ENCODE assay signal across 25 mouse cellular contexts in the genomic region with DNA sequence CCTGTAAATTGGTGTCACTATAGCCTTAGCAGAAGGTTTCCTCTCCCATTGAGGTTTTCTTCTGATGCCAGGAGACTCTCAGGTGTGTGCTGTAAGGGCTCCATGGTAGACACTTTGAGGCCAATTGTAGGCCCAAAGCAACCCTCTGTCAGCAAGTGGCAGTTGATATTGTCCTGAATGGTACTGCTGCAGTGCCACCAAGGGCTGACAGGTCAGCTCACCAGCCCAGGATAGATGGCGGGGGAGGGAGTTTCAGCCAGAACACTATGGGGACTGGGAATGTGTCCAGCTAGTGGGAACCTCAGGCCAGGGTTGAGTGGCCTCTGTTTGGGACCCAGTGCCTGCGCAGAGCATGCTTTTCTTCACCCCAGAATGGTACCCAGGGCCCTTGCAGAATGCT. TPM values are rescaled to one million over a fixed set of nuclear protein-coding genes. Genes with fewer than 3 reads are reported as not detected.
A peak's percentile ranks its signal among the peaks of the same experiment; 100 is the strongest.
DNase-seq lines count a peak whose midpoint lies in the region; ATAC-seq and TF ChIP-seq lines count a peak whose summit lies in the region.
"Had no signal": no experiment of that assay in that cellular context is flagged by ENCODE, and none has a peak within 500 bp of the region (broad histone marks: within the 10 kb centered on the region; RNA-seq: fewer than 3 reads in every experiment).

No protein-coding gene starts in this region.

- H3K9me3 ChIP-seq in hindbrain, postnatal 0 days (ENCODE audit: low read length), result no peaks in the 10 kb centered on the region
- H3K9me3 ChIP-seq in hindbrain, embryonic 16.5 days (ENCODE audit: control insufficient read depth, low read length), result no peaks in the 10 kb centered on the region
- no peaks in the 10 kb centered on the region for H3K9me3 ChIP-seq in heart, embryonic 15.5 days (replicated peaks)
- H3K9me3 ChIP-seq: hindbrain, embryonic 10.5 days; liver, embryonic 12.5 days; midbrain, embryonic 12.5 days; neural tube, embryonic 12.5 days had no signal

- WGBS in hindbrain, postnatal 0 days, result 77% methylated on average over 2 of the region's 2 CpGs
- 84% methylated on average over 2 of the region's 2 CpGs for WGBS in hindbrain, embryonic 16.5 days
- 58% methylated on average over 2 of the region's 2 CpGs for WGBS in heart, embryonic 15.5 days

- intact Hi-C loops in heart, postnatal 10 days (cut with DNase I), result no loop called here
- intact Hi-C loops in left cerebral cortex, postnatal 25 days (cut with DNase I), result loop anchor here (10.0 kb wide), 1 partner anchor 152 kb away; the partner anchor contains the start of gene Aqp12

- peak overlapping the region; percentile 26; the same call in 1 of the 2 replicates for H3K27ac ChIP-seq in hindbrain, postnatal 0 days
- H3K27ac ChIP-seq in hindbrain, embryonic 16.5 days (ENCODE audit: low read depth, low read length), result no peak overlapping the region
- H3K27ac ChIP-seq in heart, embryonic 15.5 days, result peak overlapping the region; percentile 4; the same call in 1 of the 2 replicates
- H3K27ac ChIP-seq: hindbrain, embryonic 10.5 days; liver, embryonic 12.5 days; midbrain, embryonic 12.5 days; neural tube, embryonic 12.5 days had no signal

- H3K27me3 ChIP-seq in hindbrain, postnatal 0 days (ENCODE audit: insufficient read depth, low read length), result no peaks in the 10 kb centered on the region
- no peaks in the 10 kb centered on the region for H3K27me3 ChIP-seq in hindbrain, embryonic 16.5 days (replicated peaks; ENCODE audit: control insufficient read depth, insufficient read depth, low read length)
- H3K27me3 ChIP-seq in heart, embryonic 15.5 days, result peaks cover 16% of the 10 kb centered on the region
- H3K27me3 ChIP-seq: midbrain, embryonic 12.5 days; neural tube, embryonic 12.5 days had no signal

- ATAC-seq in hindbrain, postnatal 0 days, result no peak
- no peak for ATAC-seq in hindbrain, embryonic 16.5 days
- peak; percentile 47; the same call in 1 of the 2 replicates for ATAC-seq in heart, embryonic 15.5 days (replicated peaks; ENCODE audit: insufficient number of reproducible peaks, insufficient read depth, low FRiP score, low read depth)
- ATAC-seq: CD4-positive, CD25-positive, alpha-beta regulatory T cell, adult 4 months; forebrain, embryonic 16.5 days; liver, embryonic 12.5 days; liver, postnatal 0 days had no signal

- peaks cover 9% of the 10 kb centered on the region; the same call in 1 of the 2 replicates for H3K4me1 ChIP-seq in hindbrain, postnatal 0 days (ENCODE audit: insufficient read depth, low read length)
- H3K4me1 ChIP-seq in hindbrain, embryonic 16.5 days (ENCODE audit: control insufficient read depth, insufficient read depth, low read depth, low read length), result peaks cover 28% of the 10 kb centered on the region
- peaks cover 46% of the 10 kb centered on the region for H3K4me1 ChIP-seq in heart, embryonic 15.5 days (replicated peaks)

- H3K4me2 ChIP-seq in hindbrain, postnatal 0 days (ENCODE audit: low read depth, low read length), result no peak overlapping the region
- no peak overlapping the region for H3K4me2 ChIP-seq in hindbrain, embryonic 16.5 days (ENCODE audit: low read length)
- no peak overlapping the region for H3K4me2 ChIP-seq in heart, embryonic 15.5 days
- H3K4me2 ChIP-seq: liver, embryonic 12.5 days; midbrain, embryonic 12.5 days; neural tube, embryonic 12.5 days had no signal

- peaks cover 36% of the 10 kb centered on the region for H3K36me3 ChIP-seq in hindbrain, postnatal 0 days (ENCODE audit: insufficient read depth, low read length)
- H3K36me3 ChIP-seq in hindbrain, embryonic 16.5 days (ENCODE audit: control insufficient read depth, insufficient read depth, low read length), result peaks cover 33% of the 10 kb centered on the region
- peaks cover 32% of the 10 kb centered on the region for H3K36me3 ChIP-seq in heart, embryonic 15.5 days

- peak; percentile 22 to 36 for DNase-seq in heart, adult 9 months (ENCODE audit: low spot score in 2 of 2)
- DNase-seq in heart, adult 8-10 months (ENCODE audit: low spot score), result no peak
- no peak for DNase-seq in hindbrain, postnatal 0 days (ENCODE audit: low spot score)
- peak; percentile 40 to 45 for DNase-seq in heart, postnatal 10 days
- no peak for DNase-seq in left cerebral cortex, postnatal 25 days (ENCODE audit: low spot score in 2 of 2)
- DNase-seq: cerebellum, adult 2 months; cerebellum, postnatal 14 days; kidney, adult 18-20 months; kidney, postnatal 4 days; left cerebral cortex, postnatal 4 days; liver, postnatal 0 days; lung, postnatal 36 days; right cerebral cortex, adult 18-20 months; spleen, adult 18-20 months; thymus, postnatal 14 days had no signal

- H3K4me3 ChIP-seq in hindbrain, postnatal 0 days (ENCODE audit: low read length), result no peak overlapping the region
- no peak overlapping the region for H3K4me3 ChIP-seq in hindbrain, embryonic 16.5 days (ENCODE audit: low read length)
- no peak overlapping the region for H3K4me3 ChIP-seq in heart, embryonic 15.5 days
- H3K4me3 ChIP-seq: erythroblast, embryonic 14.5 days; hindbrain, embryonic 10.5 days; liver, embryonic 12.5 days; midbrain, embryonic 12.5 days; myocyte; neural tube, embryonic 12.5 days had no signal

- 0 out of 2 replicates have a peak overlapping the region, but pooled peaks have one; percentile 17 for H3K9ac ChIP-seq in hindbrain, postnatal 0 days (replicated peaks; ENCODE audit: low read length)
- H3K9ac ChIP-seq in hindbrain, embryonic 16.5 days (ENCODE audit: low read depth, low read length), result no peak overlapping the region
- no peak overlapping the region for H3K9ac ChIP-seq in heart, embryonic 15.5 days
- H3K9ac ChIP-seq: liver, embryonic 12.5 days; liver, postnatal 0 days; midbrain, embryonic 12.5 days; neural tube, embryonic 12.5 days had no signal

- no peak for TF ChIP-seq CTCF in hindbrain, postnatal 0 days (IDR thresholded peaks at IDR 0.05; ENCODE audit: low read depth)

RNA-seq across cellular contexts. Expression of gene Gpc1, which starts 21.0 kb away (rescaled TPM):
- 100 to 1,000 TPM; 481 to 555 (median 528) TPM for total RNA-seq in heart, adult 8-10 months (2022)
- 196 and 215 TPM in 2 replicates for total RNA-seq in hindbrain, postnatal 0 days (2014; rRNA removed)
- polyA plus RNA-seq in hindbrain, postnatal 0 days (2015; fragmentation: Nextera tagmentation; extraction: Ambion mirVana), result 55.5 and 57.8 TPM in 2 replicates
- polyA plus RNA-seq in hindbrain, embryonic 16.5 days (2015; fragmentation: Nextera tagmentation; extraction: Ambion mirVana), result 57.2 and 65.4 TPM in 2 replicates
- 61.3 and 71.4 TPM in 2 replicates for polyA plus RNA-seq in heart, embryonic 15.5 days (2015; fragmentation: Nextera tagmentation; extraction: Ambion mirVana)
- 100 to 1,000 TPM; 154 to 168 TPM for total RNA-seq in heart, postnatal 10 days (2021)
- 10 to 100 TPM; 73.8 to 81.8 TPM for total RNA-seq in left cerebral cortex, postnatal 25 days (2021)

RNA-seq across cellular contexts. Expression of gene Ankmy1, which starts 50.3 kb away (rescaled TPM):
- under 1 TPM in 2 of 4 experiments, not detected in 2; 0.09 to 0.11 TPM for total RNA-seq in heart, adult 8-10 months (2022)
- total RNA-seq in hindbrain, postnatal 0 days (2014; rRNA removed), result 0.25 TPM in 1 of 2 replicates, not detected in the other
- 0.39 and 0.62 TPM in 2 replicates for polyA plus RNA-seq in hindbrain, postnatal 0 days (2015; fragmentation: Nextera tagmentation; extraction: Ambion mirVana)
- 0.50 and 0.55 TPM in 2 replicates for polyA plus RNA-seq in hindbrain, embryonic 16.5 days (2015; fragmentation: Nextera tagmentation; extraction: Ambion mirVana)
- 0.10 and 0.77 TPM in 2 replicates for polyA plus RNA-seq in heart, embryonic 15.5 days (2015; fragmentation: Nextera tagmentation; extraction: Ambion mirVana)
- total RNA-seq in heart, postnatal 10 days (2021), result under 1 TPM in 1 of 2 experiments, not detected in 1; 0.32 TPM
- under 1 TPM; 0.32 to 0.41 TPM for total RNA-seq in left cerebral cortex, postnatal 25 days (2021)
- polyA plus RNA-seq: erythroblast, embryonic 14.5 days had no signal

RNA-seq across cellular contexts. Expression of gene Dusp28, which starts 54.3 kb away (rescaled TPM):
- total RNA-seq in heart, adult 8-10 months (2022), result 10 to 100 TPM; 15.6 to 16.6 (median 16.5) TPM
- 25.2 and 36.6 TPM in 2 replicates for total RNA-seq in hindbrain, postnatal 0 days (2014; rRNA removed)
- 21.9 and 22.8 TPM in 2 replicates for polyA plus RNA-seq in hindbrain, postnatal 0 days (2015; fragmentation: Nextera tagmentation; extraction: Ambion mirVana)
- polyA plus RNA-seq in hindbrain, embryonic 16.5 days (2015; fragmentation: Nextera tagmentation; extraction: Ambion mirVana), result 15.5 and 17.3 TPM in 2 replicates
- polyA plus RNA-seq in heart, embryonic 15.5 days (2015; fragmentation: Nextera tagmentation; extraction: Ambion mirVana), result 14.1 and 15.0 TPM in 2 replicates
- total RNA-seq in heart, postnatal 10 days (2021), result 10 to 100 TPM; 11.5 to 12.8 TPM
- 10 to 100 TPM; 11.7 to 13.0 TPM for total RNA-seq in left cerebral cortex, postnatal 25 days (2021)

RNA-seq across cellular contexts. Expression of gene Rnpepl1, which starts 58.1 kb away (rescaled TPM):
- 10 to 100 TPM; 72.0 to 80.4 (median 77.3) TPM for total RNA-seq in heart, adult 8-10 months (2022)
- total RNA-seq in hindbrain, postnatal 0 days (2014; rRNA removed), result 58.2 and 64.9 TPM in 2 replicates
- 25.5 and 31.3 TPM in 2 replicates for polyA plus RNA-seq in hindbrain, postnatal 0 days (2015; fragmentation: Nextera tagmentation; extraction: Ambion mirVana)
- 16.8 and 29.0 TPM in 2 replicates for polyA plus RNA-seq in hindbrain, embryonic 16.5 days (2015; fragmentation: Nextera tagmentation; extraction: Ambion mirVana)
- polyA plus RNA-seq in heart, embryonic 15.5 days (2015; fragmentation: Nextera tagmentation; extraction: Ambion mirVana), result 33.5 and 49.5 TPM in 2 replicates
- 10 to 100 TPM; 77.3 to 79.2 TPM for total RNA-seq in heart, postnatal 10 days (2021)
- 10 to 100 TPM; 32.3 to 32.9 TPM for total RNA-seq in left cerebral cortex, postnatal 25 days (2021)

Comparison
In these comparisons a context has a peak if more than half of its experiments do, and no peak if none do; other contexts are left out.
1. DNase-seq: peak in heart, adult 9 months (2 of 2) and heart, postnatal 10 days (2 of 2); none in heart, adult 8-10 months (single experiment), hindbrain, postnatal 0 days (single experiment) and left cerebral cortex, postnatal 25 days (0 of 2).